Mouse (Mus musculus) kidney, postnatal 4 days (tissue): ENCODE data around the gene B3gat1.

Experiments used
- DNase-seq, 2 experiments: peaks; one replicate each; pipeline ENCODE4 v3.0.0; 2021; ENCODE audit warnings: mixed read lengths in 2 of 2

B3gat1 gene

GRCm38 (mm10) chr9:26778421-26778820 lies 44.9 kb downstream of the B3gat1 start:
- DNase-seq, result no peak

- DNase-seq, result no peak
Measured at GRCm38 (mm10) chr9:26783414-26783975, 50.0 kb downstream of the B3gat1 start.

- no peak for DNase-seq
Measured at GRCm38 (mm10) chr9:26792829-26793228, 59.3 kb downstream of the B3gat1 start.

DNA sequence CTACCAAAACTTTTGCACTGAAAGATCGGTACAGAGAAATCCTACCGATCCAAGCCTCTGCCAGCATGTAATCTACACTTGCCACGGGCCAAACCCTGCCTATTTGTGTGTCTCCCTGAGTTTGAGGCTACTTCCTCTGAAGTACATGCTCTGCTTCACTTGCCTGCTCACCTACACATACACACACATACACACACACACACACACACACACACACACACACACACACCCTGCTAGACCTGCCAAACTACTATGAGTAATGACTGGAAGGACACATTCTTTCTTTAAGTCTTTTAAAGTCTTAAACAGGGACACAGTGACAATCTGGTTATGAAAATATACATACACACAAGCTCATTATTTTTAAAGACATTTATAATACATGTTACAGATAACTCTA lies 64.7 kb downstream of the B3gat1 start:
- DNase-seq, result peak in 1 of 2 experiments; percentile 27

DNA sequence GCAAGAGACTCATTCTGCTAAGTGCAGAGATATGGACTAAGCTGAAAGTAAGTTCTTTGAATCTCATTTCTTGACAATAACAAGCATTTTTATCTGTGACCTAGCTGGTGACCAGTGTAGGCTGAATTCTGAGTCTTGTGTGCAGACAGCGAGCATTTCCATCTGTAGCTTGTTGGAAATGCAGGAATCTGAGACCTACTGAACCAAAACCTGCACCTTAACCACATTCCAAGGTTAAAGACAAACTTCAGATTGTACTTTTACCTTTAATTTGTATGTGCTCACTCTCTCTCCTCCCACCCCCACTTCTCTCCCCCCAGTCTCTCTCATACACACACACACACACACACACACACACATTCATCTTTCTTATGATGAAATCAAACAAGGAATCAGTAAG lies 65.2 kb downstream of the B3gat1 start:
- no peak for DNase-seq

DNA sequence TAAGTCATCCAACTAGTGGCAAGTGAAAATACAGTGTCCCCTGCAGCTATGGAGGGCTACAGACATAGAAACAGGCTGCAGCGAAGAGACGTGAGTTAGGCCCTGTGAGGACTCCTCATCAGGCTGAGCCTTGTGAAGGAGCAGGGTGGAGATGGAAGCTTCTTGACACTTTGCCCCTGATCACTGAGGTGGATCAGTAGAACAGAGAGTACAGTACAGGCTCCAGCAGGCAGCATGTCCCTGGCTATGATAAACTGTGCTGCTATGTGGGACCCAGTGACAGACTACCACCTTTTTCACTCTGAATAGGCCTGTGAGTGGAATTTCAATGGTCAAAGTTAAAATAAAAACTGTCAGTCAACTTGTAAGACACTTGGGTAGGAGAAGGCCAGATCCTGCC lies 66.8 kb downstream of the B3gat1 start:
- DNase-seq, result no peak

- no peak for DNase-seq
Measured at GRCm38 (mm10) chr9:26804321-26804720, 70.8 kb downstream of the B3gat1 start.

DNA sequence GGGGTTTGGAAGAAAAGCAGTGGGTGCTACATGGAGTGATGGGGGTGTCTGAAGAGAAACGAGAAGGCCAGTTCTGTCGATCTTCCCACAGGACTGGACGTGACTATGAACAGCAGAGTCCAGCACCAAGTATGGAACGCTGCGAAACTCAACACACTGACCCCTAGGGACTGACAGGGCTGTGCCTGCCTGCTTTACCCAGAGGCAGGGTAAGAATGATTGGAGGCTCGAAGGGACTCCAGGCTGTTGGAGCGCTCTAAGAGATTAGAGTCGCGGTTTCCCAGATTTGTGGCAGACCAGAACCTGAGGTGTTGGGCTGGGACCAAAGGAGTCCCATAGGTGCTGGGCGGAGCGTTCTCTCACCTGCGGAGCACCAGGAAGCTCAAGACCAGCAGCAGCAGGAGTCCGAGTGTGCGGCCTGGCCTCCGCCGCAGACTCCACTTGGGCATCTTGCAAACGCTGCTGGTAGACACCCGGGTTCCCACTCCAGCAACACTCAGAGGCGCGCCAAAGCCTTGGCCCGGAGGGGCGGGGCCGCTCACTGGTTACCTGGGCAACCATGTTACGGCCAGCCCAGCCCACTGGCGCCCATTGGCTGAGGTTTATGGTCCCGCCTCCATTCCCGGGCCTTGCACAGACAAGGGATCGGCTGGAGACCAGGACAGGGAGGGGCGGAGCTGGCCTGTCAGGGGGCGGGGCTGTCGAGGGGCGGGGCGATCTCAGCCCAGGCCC lies 72.6 kb downstream of the B3gat1 start, which contains the start of gene Glb1l2:
Gene Glb1l2, minus strand, starts transcription at position 534 of the 732 bp plus-strand sequence.
- DNase-seq, result peak; percentile 97 to 98

GRCm38 (mm10) chr9:26808735-26809134 lies 75.2 kb downstream of the B3gat1 start:
- DNase-seq, result no peak
